Mouse (Mus musculus): ENCODE measurements around the gene Nfkb2.

DNA sequence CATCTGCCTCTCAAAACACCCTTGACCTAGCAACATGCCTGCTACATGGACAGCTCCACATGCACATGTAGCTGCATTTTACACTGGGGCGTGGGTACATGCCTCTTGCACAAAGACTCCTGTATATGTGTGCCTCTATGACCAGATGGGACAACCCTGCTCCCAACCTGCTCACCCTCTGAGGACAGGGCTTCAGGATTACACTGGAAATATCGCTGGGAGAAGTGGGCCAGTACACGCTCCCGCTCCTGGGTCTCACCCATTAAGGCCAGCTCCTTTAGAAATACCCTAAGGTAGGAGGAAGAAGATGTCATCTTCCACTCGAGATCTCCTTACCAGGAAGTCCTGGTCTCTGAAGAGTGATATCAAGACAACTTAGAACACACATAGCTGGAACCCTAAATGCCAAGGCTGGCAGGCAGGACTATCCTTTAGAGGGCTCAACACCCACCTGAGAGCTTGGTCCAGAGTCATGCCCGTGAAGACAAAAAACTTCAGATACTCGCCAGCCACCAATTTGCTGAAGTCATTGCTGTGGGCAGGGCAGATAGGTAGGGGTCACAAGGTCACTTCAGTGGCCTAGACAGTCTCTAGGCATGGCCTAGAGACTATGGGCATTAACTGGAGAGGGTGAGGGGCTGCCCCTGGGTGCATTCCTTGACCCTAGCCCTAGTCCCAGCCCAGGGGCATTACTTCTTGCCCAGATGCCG is 16.1 kb downstream of the Nfkb2 start:
- TF ChIP-seq EP300 (IDR thresholded peaks at IDR 0.05; ENCODE audit: low read depth) = no peak
- TF ChIP-seq CTCF (IDR thresholded peaks at IDR 0.05; ENCODE audit: low read depth) = no peak

All from heart, postnatal 0 days (tissue).